Mouse (Mus musculus) adrenal gland, postnatal 36 days (tissue): ENCODE measurements around the gene Arhgef17. TPM values are rescaled to one million over a fixed set of nuclear protein-coding genes. Genes with fewer than 3 reads are reported as not detected.
"Not testable (repeated sequence)": the region's sequence is repeated elsewhere in the genome, so short reads cannot be mapped to it uniquely, and the experiment has no call there.

Experiments
- DNase-seq, 2 experiments: peaks; one replicate each; pipeline ENCODE4 v3.0.0; 2021; ENCODE audit warnings: mixed read lengths in 1 of 2
- microRNA-seq: library from miRNA; unstranded; fragments of <30 nt; microRNA quantifications from one replicate; pipeline ENCODE4 v1.2.0, GENCODE M21; 2021
- total RNA-seq, 2 experiments: library from RNA; stranded (reverse); gene quantifications; 2 replicates each; pipeline ENCODE4 v1.2.3; 2021

Arhgef17 gene
- total RNA-seq, 2 experiments from 2014 or later: 63.3 to 69.0 TPM

DNA sequence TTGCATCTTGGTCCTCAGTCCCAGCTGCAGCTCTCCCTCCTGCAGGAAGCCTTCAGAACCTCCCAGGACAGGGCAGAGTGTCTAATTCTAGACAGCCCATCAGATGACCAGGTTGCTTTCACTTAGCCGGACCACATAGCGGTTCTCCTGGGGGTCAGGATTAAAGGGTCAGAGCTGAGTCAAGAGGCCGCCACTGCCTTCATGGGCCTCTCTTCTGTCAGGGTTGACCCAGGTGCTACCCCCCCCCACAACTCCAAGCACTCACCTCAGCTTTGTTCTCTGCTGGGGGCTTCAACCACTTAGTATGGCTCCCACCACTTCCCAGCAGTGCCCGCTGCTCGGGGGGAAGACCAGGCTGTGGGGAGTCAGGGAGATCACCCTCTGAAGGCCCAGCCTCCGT, 84.8 kb downstream of the Arhgef17 start:
- no peak for DNase-seq

DNA sequence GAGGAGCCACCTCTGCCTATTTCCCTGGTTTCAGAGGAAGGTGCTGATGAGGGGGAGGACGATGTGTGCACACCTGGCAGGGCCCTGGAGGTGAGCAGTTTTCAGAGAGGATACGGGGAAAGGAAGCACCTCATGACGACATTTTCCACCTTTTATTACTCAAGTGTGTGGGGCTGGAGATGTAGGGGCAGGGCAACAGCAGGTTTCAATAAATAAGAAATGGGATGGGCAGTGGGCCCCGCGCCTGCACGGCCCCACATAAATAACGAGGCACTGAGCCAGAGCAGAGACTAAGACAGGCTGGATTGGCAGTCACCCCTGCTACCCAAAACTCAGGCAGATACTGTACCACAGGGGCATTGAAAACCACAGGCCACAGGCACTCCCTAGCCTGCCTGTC, 85.9 kb downstream of the Arhgef17 start:
- not testable (repeated sequence) for DNase-seq

DNA sequence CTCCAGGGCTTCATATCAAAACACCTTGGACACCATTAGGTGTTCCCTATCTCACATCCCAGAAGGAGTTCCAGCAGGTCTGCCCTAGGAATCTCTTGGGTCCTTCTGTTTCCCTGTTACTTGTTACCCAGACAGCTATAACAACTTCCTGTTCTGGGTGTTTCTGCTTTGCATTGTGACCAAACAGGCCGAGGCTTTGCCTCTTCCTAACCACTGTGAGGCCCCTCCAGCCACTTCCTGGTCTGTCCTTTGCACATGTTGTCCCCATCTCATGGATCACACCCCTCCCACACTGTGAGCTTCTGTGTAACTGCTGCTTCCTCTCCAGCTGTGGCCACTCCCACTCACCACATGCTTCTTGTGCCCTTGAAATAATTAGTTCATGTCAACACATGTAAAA, 86.5 kb downstream of the Arhgef17 start:
- DNase-seq: no peak

DNA sequence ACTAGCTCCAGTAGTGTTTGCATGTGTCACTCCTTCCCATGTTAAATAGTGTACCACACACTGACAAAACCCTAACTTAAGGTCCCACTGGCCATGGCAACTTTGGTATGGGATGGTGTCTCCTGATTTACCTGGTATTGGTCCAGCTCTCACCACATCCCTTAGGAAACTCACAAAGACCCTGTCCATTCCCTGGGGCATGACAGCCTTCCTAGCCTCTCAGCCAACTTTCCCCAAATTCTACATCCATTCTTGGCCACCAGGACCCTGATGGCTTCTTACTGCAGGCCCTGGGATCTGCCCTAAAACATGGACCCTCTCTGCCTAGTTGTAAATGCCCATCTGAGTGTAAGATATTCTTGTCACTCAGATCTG, 86.9 kb downstream of the Arhgef17 start:
- no peak for DNase-seq

DNA sequence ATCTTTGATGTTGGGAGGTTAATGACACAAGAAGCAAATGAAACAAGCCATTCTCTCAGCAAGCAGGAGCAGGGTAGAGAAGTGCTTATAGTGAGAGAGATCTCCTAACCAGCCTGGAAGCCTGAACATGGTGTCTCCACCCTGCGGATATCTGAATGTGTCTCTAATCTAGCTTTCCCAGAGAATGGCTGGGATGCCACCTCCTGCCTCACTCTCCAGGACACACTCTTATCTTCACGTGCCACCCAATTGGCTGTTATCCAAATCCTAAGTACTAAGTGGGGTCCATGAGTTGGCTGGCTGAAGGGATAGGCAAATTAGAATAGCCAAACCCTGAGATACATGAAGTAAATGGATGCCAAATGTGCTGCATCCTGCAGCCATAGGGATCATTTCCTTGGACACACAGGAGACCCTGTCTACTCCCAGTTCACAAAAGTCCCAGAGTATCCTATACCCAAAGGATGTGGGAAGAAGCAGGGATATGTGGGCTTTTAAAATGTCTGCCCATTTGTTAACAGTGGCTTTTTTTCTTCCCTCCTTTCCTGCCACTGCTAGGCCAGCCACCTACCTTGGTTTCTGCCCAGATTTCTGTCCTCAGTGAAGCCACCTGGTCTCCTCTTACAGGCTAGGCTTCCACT, 87.4 kb downstream of the Arhgef17 start:
- DNase-seq: no peak

DNA sequence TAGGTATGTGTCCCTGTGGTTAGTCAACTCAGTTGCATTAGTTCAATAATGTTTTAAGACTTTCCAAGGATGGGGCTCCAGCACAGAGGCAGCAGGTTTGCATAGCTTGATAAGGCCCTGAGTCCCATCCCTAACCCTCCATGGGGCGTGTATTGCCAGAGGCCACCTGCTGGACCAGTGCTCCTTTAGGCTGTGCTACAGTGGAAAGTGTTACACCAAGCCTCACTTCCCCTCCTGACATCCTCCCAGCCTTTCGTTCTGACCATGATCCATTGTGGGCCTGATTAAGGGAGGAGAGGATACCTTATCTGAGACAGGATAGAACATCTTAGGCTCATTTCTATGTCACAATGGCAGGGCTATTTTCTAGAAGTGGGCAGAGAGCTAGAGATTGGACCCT, 88.0 kb downstream of the Arhgef17 start:
- DNase-seq: no peak

DNA sequence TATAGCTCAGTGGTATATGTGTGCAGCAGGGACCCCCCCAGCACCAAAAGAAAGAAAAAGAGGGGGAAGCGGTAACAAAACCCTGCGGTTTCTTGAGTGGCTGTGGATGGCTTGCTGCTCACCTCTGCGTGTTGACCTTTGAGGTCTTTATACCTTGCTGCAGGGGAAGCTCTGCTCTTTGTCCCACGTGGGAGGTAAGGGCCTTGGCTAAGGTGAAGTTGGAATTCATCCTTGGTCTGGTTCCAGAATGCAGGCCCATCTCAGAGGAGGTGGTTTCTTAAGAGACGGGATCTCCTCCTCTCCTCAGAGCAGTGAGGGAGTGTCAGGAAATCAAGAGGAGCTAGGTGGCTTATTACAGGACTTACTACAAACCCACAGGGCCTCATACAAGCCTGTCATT, 89.7 kb downstream of the Arhgef17 start:
- no peak for DNase-seq

DNA sequence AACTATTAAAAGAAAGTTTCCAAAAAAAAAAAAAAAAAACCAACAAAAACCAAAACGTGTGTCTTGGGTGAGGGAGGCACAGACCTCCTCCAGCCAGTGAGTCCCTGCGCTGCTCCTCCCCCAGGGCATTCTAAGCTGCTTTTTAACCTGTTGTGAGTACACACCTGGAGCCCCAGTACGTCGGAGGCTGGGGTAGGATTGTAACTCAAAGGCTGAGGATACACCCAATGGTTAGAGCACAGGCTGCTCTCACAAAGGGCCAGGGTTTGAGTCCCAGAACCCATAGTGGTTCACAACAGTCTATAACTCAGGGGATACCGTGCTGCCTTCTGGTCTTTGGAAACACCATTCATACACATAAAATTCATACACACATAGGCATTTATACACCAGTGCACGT, 90.3 kb downstream of the Arhgef17 start:
- no peak for DNase-seq

DNA sequence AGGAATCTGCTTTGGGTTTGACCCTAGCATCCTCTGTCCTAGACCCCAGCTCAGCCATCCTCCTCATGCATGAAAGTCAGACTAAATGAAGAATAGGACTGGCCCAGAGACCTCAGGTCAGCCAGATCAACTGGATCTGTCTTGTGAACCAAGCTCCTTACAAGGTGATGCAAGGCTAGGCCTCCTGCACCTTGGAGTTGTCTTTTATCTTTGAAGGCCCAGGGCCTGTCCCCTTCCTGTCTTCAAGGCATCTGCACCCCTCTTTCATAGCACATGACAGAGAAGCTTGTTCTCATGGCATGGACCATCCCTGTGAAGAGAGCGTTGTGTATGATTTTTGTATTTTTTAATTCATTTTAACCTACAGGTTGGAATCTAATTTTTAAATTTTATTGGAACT, 91.0 kb downstream of the Arhgef17 start:
- DNase-seq: no peak

DNA sequence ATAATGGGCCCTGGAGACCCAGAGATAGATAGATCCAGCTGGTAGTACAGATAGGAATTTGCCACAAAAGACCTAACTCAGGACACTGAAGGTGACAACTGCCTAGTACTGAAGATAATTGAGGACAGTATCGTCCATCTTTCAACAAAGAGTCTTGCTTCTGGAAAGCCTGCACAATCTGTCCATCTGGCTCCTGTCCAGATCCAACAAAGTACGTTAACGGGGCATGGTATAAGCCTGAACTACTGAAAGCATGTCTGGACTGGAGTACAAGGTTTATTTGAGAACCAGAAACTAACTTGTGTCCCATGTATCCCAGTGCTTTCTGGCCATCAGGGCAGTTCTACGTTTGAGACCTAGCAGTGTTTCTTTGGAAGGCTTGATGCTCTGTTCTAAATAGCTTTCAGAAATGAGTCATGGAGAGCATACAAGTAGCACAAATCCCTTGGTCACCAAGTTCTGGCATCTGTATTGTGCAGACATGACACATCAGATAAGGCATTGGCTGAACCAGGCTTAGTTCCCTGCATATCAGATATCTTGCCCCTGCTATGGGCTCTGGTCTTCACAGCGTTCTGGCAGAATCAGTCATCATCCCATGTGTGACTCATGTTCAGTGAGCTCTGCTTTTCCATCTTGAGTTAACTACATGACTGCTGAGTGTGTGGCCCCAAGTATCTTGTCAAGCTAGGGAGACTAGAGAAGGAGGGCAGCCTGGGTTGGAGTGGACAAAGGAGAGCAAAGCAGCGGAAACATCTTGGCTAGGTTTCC, 92.1 kb downstream of the Arhgef17 start:
- DNase-seq: peak in 1 of 2 experiments; percentile 27

DNA sequence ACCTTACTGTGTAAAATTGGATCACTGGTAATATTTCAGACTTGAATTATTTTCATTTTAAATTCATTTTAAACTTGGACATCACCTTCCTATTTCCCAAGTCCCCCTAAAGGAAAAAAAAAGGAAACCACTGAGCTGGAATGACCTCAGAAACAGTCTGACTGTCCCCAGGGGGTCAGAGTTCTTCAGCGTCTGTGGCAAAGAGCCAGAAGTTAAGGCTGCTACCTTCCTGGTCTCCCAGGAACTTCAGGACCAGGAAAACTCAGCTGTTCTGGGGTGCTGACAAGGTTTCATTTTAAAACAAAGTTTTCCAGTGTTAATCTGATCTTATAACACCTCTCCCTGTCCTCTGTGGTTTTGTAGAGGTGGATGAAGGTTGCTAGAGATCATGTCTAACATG, 94.2 kb downstream of the Arhgef17 start:
- DNase-seq: no peak

DNA sequence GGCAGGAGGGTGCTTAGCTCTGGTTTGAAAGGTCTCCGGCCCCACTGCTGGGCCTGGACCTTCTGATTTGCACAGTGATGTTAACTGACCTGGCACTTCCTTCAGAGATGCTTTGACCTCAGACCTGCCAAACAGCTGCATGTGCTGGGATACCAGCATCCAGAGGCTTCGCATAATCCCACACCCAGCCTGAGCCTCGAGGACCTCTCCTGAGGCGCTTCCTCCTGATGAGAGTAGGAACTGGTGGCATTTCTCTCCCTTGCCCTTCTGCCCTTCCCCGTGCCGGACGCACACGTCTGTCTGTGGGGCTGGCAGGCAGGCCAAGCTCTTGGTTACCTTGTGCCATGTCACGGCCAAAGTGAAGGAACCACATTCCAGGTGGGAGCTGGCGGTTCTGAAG, 95.2 kb downstream of the Arhgef17 start:
- no peak for DNase-seq

DNA sequence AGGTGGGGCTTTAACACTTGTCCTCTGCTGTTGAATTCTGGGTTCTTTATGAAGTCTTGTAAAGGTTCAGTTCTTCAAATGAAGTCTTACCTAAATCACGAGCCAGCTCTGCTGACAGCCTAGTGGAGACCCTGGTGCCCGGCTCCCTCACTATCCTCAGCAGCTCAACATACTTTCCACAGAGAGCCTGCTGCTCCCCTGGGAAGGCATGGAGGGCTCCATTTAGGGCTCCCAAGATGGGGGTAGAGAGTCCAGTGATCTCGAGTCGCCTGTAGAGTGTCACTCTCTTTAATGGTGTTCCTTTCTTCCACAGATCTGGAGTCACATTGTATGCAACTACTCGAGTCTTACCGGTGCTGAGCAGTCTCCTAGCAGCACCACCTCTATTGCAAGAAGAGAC, 96.2 kb downstream of the Arhgef17 start:
- DNase-seq: no peak

DNA sequence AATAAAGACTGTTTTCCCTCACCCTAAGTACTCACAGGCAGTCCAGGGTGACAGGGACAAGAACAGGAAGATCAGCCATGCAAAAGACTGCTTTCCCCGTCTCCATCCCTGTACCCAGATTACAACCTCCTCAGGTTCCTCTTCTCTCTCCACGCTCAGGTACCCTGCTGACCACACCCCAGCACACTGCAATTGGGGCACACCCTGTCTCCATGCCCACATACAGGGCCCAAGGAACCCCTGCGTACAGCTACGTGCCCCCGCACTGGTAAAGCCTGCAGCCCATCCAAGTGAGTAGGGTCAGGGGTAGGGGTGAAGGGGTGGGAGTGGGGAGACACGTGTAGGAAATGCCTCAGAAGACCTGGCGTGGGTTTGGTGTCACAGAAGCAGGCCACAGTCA, 96.7 kb downstream of the Arhgef17 start:
- no peak for DNase-seq

DNA sequence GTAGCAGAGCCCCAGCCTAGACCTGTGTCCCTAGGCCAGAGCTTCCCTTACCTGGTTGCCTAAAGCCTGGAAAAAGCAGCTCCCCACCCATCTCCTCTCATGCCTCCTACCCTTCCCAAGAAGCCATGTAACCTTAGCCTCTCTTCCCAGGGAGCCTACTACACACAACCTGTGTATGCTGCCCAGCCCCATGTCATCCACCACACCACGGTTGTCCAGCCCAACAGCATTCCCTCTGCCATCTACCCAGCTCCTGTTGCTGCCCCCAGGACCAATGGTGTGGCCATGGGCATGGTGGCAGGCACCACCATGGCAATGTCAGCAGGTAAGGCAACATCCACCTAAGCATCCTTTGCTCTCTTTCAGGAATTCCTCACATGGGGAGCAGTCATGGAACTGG, 98.0 kb downstream of the Arhgef17 start:
- no peak for DNase-seq

DNA sequence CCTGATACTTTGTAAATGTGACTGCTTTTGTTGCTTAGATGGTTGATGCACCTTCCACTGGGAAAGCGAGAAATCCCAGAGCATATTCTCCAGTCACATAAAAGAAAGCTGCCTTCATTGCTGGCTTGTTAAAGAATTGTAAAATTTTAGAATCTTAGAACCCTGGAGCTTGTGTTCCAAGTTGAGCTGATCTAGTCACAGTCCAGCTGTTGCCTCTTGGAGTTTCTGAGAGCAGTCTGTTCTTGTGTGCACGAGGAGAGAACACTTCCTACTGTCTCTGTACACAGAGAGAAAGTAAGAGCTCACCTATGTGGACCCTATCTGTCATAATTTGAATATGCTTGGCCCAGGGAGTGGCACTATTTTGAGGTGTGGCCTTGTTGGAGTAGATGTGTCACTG, 103.4 kb downstream of the Arhgef17 start:
- no peak for DNase-seq

DNA sequence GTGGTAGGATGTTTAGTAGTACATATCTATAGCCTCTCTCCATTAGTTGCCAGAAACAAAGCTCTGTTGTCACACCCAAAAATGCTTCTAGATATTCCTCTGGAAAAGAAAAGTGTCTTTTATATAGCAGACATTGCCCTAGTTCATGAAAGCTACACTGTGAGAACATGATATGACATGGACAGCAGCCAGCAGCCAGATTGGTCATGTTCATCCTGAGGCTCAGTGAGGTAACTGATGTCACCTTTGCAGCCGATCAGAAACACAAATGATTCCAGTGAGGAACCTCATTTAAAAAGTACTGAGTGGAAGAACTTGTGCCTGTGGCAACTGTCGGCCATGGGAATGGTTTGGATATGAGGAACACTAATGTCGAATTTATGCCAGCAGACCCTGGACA, 107.2 kb downstream of the Arhgef17 start:
- no peak for DNase-seq

Small RNA genes within 50 kb of the gene (microRNA-seq; reads per million reads assigned to microRNA genes)
- 256 reads per million, percentile 63 among the genes with 10 or more reads in this experiment for gene Mir3102

Other genes starting within 250 kb of the Arhgef17 start
- gene Fam168a, start 225.5 kb downstream of the Arhgef17 start, total RNA-seq: 10 to 100 TPM; 52.2 to 60.2 TPM
- gene Relt, start 68.7 kb downstream of the Arhgef17 start, total RNA-seq: 1 to 10 TPM; 1.6 to 4.2 TPM
- gene P2ry6, start 42.5 kb upstream of the Arhgef17 start, total RNA-seq: 1 to 10 TPM; 3.8 to 6.7 TPM
- gene P2ry2, start 80.8 kb upstream of the Arhgef17 start, total RNA-seq: 1 to 10 TPM; 1.7 to 2.2 TPM
- gene Fchsd2, start 160.8 kb upstream of the Arhgef17 start, total RNA-seq: 10 to 100 TPM; 21.2 to 23.2 TPM